Mouse (Mus musculus): ENCODE measurements around the gene Lpp. TPM values are rescaled to one million over a fixed set of nuclear protein-coding genes. Genes with fewer than 3 reads are reported as not detected.

Lpp gene
- polyA plus RNA-seq, 1 experiment = 0.09 TPM

DNA sequence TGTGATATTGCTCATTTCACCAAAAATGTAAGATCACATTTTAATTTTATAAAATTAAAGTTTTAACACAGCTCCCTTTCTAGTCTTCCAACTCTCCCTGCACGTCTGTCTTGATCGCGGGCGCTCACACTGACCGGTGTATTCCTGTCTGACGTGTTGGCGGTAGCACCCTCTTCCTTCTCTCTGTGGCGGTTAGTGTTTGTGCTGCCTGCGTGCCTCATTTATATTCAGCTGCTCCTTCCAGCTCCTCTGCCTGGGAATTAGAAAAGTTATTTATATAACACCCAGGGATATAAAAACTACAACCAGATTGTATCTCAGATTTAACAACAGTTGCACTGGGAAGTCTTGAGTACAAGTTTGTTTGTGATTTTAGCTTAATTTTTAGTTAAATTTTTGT lies 573.2 kb downstream of the Lpp start:
- H3K36me3 ChIP-seq (replicated peaks; ENCODE audit: low read length) = no peaks in the 10 kb centered on the region
- H3K4me1 ChIP-seq = peaks cover 25% of the 10 kb centered on the region
- H3K9me3 ChIP-seq = no peaks in the 10 kb centered on the region
- TF ChIP-seq GATA1 (IDR thresholded peaks at IDR 0.05; ENCODE audit: borderline replicate concordance, low read length) (no peak), FLI1 (IDR thresholded peaks at IDR 0.05; ENCODE audit: low read length) (no peak)
- H3K4me3 ChIP-seq (replicated peaks) = no peak overlapping the region
- H3K27me3 ChIP-seq (replicated peaks) = peaks cover 2% of the 10 kb centered on the region

DNA sequence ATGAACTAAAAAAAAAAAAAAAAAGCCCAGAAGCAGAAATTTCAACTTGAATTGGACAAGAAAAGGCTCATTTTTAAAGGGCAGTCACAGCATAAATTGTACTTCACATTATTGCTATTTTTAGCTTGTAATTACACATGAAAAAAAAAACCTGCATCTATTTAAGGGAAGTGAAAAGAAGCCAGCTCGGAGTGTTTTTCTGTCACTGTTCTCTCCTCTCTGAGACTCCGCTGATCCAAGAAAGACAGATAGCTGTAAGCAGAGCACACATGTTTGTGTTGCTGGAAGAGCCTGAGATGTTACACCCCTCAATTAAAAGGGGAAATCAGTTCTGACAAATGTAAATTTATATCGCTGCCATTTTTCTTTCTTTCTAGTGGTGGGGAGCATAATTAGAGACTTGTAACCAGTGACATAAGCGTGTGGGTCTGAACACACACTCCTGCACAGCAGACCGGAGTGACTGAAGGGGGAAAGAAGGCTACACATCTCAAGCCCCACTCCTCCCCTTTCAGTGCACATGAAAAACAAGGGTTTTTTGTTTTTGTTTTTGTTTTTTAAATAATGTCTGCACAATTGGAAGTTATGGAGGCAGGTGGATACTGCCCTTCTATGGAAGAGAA lies 579.8 kb downstream of the Lpp start:
- Histone ChIP-seq H3K27me3 (replicated peaks) (peaks cover 5% of the 10 kb centered on the region), H3K9me3 (no peaks in the 10 kb centered on the region), H3K4me1 (peaks cover 24% of the 10 kb centered on the region), H3K4me3 (replicated peaks) (no peak overlapping the region), H3K36me3 (replicated peaks; ENCODE audit: low read length) (peaks cover 3% of the 10 kb centered on the region)
- TF ChIP-seq FLI1 (IDR thresholded peaks at IDR 0.05; ENCODE audit: low read length) (no peak), GATA1 (IDR thresholded peaks at IDR 0.05; ENCODE audit: borderline replicate concordance, low read length) (no peak)

DNA sequence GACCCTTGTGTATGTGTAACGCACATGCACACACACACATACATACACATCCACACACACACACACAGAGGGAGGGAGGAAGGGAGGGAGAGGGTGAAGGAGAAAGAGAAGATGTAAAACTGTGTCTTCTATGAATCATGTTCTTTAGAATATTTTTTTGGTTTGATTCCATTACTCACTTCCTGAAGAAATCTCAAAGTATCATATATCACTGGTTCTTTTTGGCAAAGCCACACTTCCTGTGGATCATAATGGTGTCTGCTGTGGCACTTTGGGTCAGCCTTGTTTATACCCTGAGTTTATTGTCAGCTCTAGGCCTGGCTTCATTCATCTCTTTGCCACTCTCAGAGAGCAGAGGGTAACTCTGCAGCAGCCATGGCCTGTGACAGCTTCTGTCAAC lies 584.5 kb downstream of the Lpp start:
- peaks cover 1% of the 10 kb centered on the region for H3K27me3 ChIP-seq (replicated peaks)
- H3K4me3 ChIP-seq (replicated peaks) = no peak overlapping the region
- H3K9me3 ChIP-seq = no peaks in the 10 kb centered on the region
- H3K36me3 ChIP-seq (replicated peaks; ENCODE audit: low read length) = no peaks in the 10 kb centered on the region
- no peak for TF ChIP-seq GATA1 (IDR thresholded peaks at IDR 0.05; ENCODE audit: borderline replicate concordance, low read length)
- TF ChIP-seq FLI1 (IDR thresholded peaks at IDR 0.05; ENCODE audit: low read length) = no peak
- H3K4me1 ChIP-seq = peaks cover 30% of the 10 kb centered on the region

DNA sequence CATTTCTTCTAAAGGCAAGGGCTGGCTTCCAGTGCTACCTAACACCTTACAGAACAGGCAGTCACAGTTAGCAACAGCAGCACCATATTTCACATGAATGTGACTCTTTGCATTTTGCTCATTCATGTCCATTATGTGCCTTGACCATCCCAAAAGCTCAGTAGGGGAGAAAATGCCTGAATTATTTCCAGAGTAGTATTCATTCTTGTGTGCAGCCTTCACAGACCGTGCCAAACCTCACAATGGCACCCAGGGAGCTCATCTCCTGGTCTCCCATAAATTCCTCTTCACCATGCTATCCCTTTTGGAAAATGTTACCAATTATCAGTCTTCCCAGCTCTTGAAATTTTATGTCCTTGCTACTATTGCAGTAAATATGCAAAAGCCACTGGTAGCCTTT lies 584.9 kb downstream of the Lpp start:
- H3K4me3 ChIP-seq (replicated peaks) = no peak overlapping the region
- TF ChIP-seq FLI1 (IDR thresholded peaks at IDR 0.05; ENCODE audit: low read length) (no peak), GATA1 (IDR thresholded peaks at IDR 0.05; ENCODE audit: borderline replicate concordance, low read length) (no peak)
- H3K36me3 ChIP-seq (replicated peaks; ENCODE audit: low read length) = no peaks in the 10 kb centered on the region
- H3K27me3 ChIP-seq (replicated peaks) = peaks cover 1% of the 10 kb centered on the region
- H3K4me1 ChIP-seq = peaks cover 32% of the 10 kb centered on the region
- H3K9me3 ChIP-seq = no peaks in the 10 kb centered on the region

DNA sequence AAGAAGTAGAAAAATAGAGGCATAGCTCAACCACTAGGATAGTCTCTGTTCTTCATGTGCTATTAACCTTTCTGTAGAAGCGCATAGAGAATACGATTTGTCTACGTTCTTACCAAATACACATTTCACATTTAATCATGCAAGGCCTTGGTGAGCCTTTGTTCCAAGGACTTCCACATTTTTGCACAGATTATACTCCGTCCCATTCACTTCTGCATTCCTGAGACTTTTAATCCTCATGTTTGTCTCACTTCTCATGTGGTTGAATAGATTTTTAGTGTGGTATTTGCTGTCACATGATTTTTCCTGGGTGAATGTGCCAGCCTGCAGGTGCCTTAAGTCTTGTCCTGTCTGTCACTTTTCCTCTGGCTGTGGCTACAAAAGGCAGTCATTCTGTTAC lies 586.1 kb downstream of the Lpp start:
- peaks cover 1% of the 10 kb centered on the region for H3K27me3 ChIP-seq (replicated peaks)
- TF ChIP-seq GATA1 (IDR thresholded peaks at IDR 0.05; ENCODE audit: borderline replicate concordance, low read length) = no peak
- no peak for TF ChIP-seq FLI1 (IDR thresholded peaks at IDR 0.05; ENCODE audit: low read length)

DNA sequence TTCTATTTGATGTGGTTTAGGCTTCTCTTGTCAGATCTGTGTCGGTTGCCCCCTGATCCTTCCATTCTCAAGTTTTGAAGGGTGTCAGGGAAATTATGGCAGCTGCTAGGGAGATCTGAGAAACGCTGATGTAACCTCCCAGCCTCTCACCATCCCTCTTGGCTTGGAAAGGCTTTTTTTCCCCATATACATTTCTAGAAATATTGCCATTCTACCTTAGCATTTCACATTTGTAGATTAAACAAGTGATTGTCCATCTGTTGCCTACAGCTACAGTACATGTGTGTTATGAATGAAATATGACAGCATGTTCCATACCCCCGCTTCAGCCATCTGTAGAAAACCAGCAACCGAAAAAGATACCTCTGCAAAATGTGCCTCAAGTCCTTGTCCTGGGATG lies 589.5 kb downstream of the Lpp start:
- H3K27me3 ChIP-seq (replicated peaks) = no peaks in the 10 kb centered on the region
- peaks cover 18% of the 10 kb centered on the region for H3K4me1 ChIP-seq
- TF ChIP-seq GATA1 (IDR thresholded peaks at IDR 0.05; ENCODE audit: borderline replicate concordance, low read length) (no peak), FLI1 (IDR thresholded peaks at IDR 0.05; ENCODE audit: low read length) (no peak)
- no peak overlapping the region for H3K4me3 ChIP-seq (replicated peaks)
- no peaks in the 10 kb centered on the region for H3K36me3 ChIP-seq (replicated peaks; ENCODE audit: low read length)
- no peaks in the 10 kb centered on the region for H3K9me3 ChIP-seq

More for the DNA sequence above, 586.1 kb downstream of the Lpp start:
- Histone ChIP-seq H3K36me3 (replicated peaks; ENCODE audit: low read length) (no peaks in the 10 kb centered on the region), H3K4me1 (peaks cover 26% of the 10 kb centered on the region), H3K9me3 (no peaks in the 10 kb centered on the region), H3K4me3 (replicated peaks) (no peak overlapping the region)

DNA sequence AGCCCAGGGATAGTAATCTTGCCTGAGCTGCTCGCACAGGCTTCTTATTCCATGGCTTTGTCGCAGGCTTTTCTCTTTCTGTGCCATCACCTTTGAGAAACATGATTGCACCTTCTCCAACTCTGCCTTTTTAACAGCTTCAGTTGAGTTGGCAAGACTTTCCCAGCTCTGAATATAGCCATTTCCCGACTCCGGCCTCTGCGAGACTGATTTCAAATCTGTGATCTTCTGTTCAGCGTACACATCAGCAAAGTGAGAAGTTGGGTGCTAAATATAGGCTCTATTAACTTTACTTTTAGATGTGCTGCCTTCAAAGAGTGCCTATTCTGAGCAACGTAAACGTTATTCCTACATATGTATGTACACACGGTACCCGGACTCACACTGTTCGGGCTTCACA lies 597.0 kb downstream of the Lpp start:
- no peaks in the 10 kb centered on the region for H3K36me3 ChIP-seq (replicated peaks; ENCODE audit: low read length)
- H3K4me1 ChIP-seq = peaks cover 36% of the 10 kb centered on the region
- no peaks in the 10 kb centered on the region for H3K9me3 ChIP-seq
- TF ChIP-seq FLI1 (IDR thresholded peaks at IDR 0.05; ENCODE audit: low read length) (no peak), GATA1 (IDR thresholded peaks at IDR 0.05; ENCODE audit: borderline replicate concordance, low read length) (no peak)
- no peak overlapping the region for H3K4me3 ChIP-seq (replicated peaks)
- no peaks in the 10 kb centered on the region for H3K27me3 ChIP-seq (replicated peaks)

DNA sequence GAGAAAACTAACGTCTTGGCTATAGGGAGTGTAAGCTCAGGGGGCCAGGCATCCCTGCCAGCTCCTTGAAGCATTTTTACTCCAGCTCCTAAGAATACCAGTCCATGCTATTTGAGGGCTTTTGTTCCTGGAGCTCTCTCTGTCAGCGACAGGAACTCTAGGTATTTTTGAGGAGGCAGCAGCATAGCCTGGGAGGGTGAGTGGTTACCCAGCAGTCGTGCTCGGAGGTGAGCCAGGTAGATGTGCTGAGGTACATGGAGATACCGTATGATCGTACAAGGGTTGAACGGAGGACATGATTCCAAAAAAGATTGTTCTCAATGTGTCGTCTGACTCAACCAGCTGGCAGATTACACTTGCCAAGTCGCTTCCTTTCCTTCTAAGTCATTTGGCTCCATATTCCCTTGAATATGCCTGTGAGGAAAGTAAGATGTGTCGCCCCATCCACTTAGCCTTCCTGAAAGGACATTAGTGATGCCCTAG lies 597.8 kb downstream of the Lpp start:
- H3K27me3 ChIP-seq (replicated peaks) = no peaks in the 10 kb centered on the region
- peaks cover 36% of the 10 kb centered on the region for H3K4me1 ChIP-seq
- H3K4me3 ChIP-seq (replicated peaks) = peak overlapping the region; percentile 47
- H3K9me3 ChIP-seq = no peaks in the 10 kb centered on the region
- H3K36me3 ChIP-seq (replicated peaks; ENCODE audit: low read length) = no peaks in the 10 kb centered on the region
- TF ChIP-seq FLI1 (IDR thresholded peaks at IDR 0.05; ENCODE audit: low read length) (no peak), GATA1 (IDR thresholded peaks at IDR 0.05; ENCODE audit: borderline replicate concordance, low read length) (no peak)

DNA sequence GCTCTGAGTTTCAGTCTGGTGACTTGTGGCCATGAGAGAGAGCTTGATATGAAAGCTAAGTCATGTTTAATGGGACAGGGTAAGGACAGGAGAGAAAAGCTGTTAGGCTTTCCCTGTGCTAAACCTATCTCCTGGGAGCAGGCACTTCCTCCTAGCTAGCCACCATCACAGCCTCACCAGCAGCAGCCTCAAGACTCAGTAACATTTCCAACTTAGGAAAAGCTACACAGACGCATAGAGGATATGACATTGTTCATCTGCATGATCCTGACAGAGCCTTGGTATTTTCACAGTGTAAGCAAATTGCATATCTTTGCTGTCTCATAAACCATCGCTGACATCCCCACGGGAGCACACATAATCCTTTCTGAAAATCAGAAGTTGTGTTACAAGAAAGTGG lies 598.7 kb downstream of the Lpp start:
- H3K4me3 ChIP-seq (replicated peaks) = peak overlapping the region; percentile 5
- peaks cover 36% of the 10 kb centered on the region for H3K4me1 ChIP-seq
- no peaks in the 10 kb centered on the region for H3K36me3 ChIP-seq (replicated peaks; ENCODE audit: low read length)
- no peaks in the 10 kb centered on the region for H3K9me3 ChIP-seq
- no peaks in the 10 kb centered on the region for H3K27me3 ChIP-seq (replicated peaks)
- TF ChIP-seq FLI1 (IDR thresholded peaks at IDR 0.05; ENCODE audit: low read length) (peak; percentile 22; the same call in 1 of the 2 replicates), GATA1 (IDR thresholded peaks at IDR 0.05; ENCODE audit: borderline replicate concordance, low read length) (peak; percentile 62; the same call in 1 of the 3 replicates)

DNA sequence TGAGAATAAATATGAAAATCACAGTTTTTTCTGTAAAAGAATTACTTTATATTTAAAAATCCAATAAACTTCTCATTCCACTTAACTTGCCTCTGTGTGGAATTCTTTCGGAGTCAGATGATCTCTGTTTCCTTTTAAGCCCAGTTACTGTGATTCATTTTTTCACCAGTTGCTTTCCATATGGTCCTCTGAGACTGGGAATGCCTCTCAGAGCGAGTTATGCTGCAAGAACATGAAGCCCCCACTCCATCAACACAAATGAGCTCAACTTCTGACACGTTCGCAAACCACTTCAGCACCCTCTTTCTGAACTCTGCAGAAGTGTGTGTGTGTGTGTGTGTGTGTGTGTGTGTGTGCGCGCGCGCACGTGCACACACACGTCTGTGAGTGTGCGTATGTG lies 599.2 kb downstream of the Lpp start:
- Histone ChIP-seq H3K4me1 (peaks cover 36% of the 10 kb centered on the region), H3K36me3 (replicated peaks; ENCODE audit: low read length) (no peaks in the 10 kb centered on the region), H3K9me3 (no peaks in the 10 kb centered on the region), H3K4me3 (replicated peaks) (no peak overlapping the region), H3K27me3 (replicated peaks) (no peaks in the 10 kb centered on the region)
- TF ChIP-seq GATA1 (IDR thresholded peaks at IDR 0.05; ENCODE audit: borderline replicate concordance, low read length) (no peak), FLI1 (IDR thresholded peaks at IDR 0.05; ENCODE audit: low read length) (no peak)

Measured in megakaryocyte, embryonic 14.5 days (primary cell).